Mouse (Mus musculus) megakaryocyte, embryonic 14.5 days (primary cell): ENCODE results near the gene Stk24.

Source experiments
- FLI1 ChIP-seq: IDR thresholded peaks from 2 replicates; pipeline ENCODE4 v1.6.1; 2012; ENCODE audit warnings: low read length, inconsistent platforms, mixed read lengths
- GATA1 ChIP-seq: IDR thresholded peaks from 3 replicates; pipeline ENCODE4 v1.6.1; 2012; ENCODE audit warnings: mixed read lengths, low read length, inconsistent platforms, borderline replicate concordance

- no peak for TF ChIP-seq FLI1
- TF ChIP-seq GATA1, result no peak
These were observed 87.9 kb downstream of the Stk24 start for GRCm38 (mm10) chr14:121291881-121292280.
